Mouse (Mus musculus): ENCODE measurements at regions not wholly inside any gene's neighbourhood (a gene's known extent, or its start where the extent isn't known, plus 50 kb on each side); places are given as distances from the start of the nearest gene placed in this dataset.

- peak; percentile 95 for DNase-seq (ENCODE audit: low read depth)
- peak; percentile 99 for TF ChIP-seq CTCF (IDR thresholded peaks at IDR 0.05; ENCODE audit: borderline replicate concordance, extremely low read depth, insufficient read depth, insufficient read length)
- TF ChIP-seq POLR2A (IDR thresholded peaks at IDR 0.05; ENCODE audit: borderline replicate concordance, extremely low read depth, insufficient read depth, insufficient read length, poor library complexity, severe bottlenecking) = no peak
Observed at GRCm38 (mm10) chr12:56058463-56058862, 222.3 kb downstream of the Brms1l start.

DNA sequence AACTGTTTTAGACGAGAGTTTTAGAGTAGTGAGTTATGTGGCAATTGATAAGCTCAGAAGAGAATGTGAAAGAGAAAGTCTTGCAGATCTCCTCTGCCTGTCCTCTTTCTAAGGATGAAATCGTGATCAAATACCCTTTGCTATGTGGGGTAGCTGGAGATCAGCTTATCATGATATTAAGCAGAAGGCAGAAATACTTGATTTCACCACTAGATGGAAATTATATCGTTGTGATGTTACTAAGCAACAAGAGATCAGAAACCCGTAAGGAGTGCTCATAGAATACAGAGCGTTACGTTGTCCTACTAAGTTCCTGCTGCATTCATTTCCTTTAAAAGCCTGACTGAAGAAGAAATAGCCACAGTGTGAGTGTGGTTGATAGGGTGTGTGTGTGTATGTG is 219.3 kb downstream of the Brms1l start:
- TF ChIP-seq POLR2A (IDR thresholded peaks at IDR 0.05; ENCODE audit: borderline replicate concordance, extremely low read depth, insufficient read depth, insufficient read length, poor library complexity, severe bottlenecking) (no peak), CTCF (IDR thresholded peaks at IDR 0.05; ENCODE audit: borderline replicate concordance, extremely low read depth, insufficient read depth, insufficient read length) (no peak)
- peak; percentile 20 for DNase-seq (ENCODE audit: low read depth)

DNA sequence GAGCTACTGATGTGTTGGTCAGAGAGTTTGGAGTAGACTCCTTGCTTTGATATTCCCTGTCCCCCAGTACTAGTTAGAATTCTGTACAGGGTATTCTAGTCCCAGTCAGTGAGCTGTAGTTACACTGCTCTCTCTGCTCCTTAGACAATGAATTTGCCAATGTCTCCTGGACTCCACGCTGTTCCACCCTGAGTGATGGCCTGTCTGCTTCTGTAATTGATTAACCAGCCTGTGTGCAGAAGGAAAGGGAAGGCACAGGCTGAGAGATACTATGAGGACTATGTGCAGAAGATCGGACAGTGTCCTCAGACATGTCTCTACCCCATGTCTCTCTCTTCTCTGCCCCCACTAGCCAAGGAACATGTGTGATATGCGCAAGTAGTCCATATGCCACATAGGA is 209.9 kb downstream of the Brms1l start:
- no peak for DNase-seq (ENCODE audit: low read depth)
- no peak for TF ChIP-seq CTCF (IDR thresholded peaks at IDR 0.05; ENCODE audit: borderline replicate concordance, extremely low read depth, insufficient read depth, insufficient read length)

DNA sequence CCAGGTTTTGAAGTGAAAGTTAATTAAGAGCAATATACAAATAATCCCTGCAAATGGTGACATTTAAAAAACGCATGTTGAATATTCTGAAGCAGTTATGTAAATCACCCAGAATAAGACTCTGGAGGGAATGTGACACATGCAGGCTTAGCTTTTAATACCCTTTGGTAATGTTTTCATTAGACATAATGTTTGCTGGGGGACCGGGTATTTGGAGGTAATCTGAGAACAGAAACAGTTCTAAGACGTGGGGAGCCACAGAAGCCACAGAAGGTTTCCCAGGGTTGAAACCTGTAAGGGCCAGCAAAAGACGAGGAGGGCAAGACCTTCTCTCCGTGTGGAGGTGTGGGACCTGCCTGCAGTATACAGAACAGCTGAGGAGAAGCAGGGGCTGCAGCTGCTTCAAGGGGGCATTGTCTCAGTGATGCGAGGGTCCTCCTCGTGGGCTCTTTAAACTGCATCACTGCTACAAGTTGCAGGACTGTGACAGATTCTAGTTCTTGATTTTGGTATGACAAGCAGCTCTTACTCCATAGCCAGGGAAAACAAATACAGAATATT is 184.9 kb downstream of the Brms1l start:
- TF ChIP-seq POLR2A (IDR thresholded peaks at IDR 0.05; ENCODE audit: borderline replicate concordance, extremely low read depth, insufficient read depth, insufficient read length, poor library complexity, severe bottlenecking) (no peak), CTCF (IDR thresholded peaks at IDR 0.05; ENCODE audit: borderline replicate concordance, extremely low read depth, insufficient read depth, insufficient read length) (no peak)
- peak; percentile 60 for DNase-seq (ENCODE audit: low read depth)

GRCm38 (mm10) chr12:56020547-56020946 is 184.4 kb downstream of the Brms1l start:
- DNase-seq (ENCODE audit: low read depth) = peak; percentile 78
- TF ChIP-seq CTCF (IDR thresholded peaks at IDR 0.05; ENCODE audit: borderline replicate concordance, extremely low read depth, insufficient read depth, insufficient read length) (no peak), POLR2A (IDR thresholded peaks at IDR 0.05; ENCODE audit: borderline replicate concordance, extremely low read depth, insufficient read depth, insufficient read length, poor library complexity, severe bottlenecking) (no peak)

- no peak for DNase-seq (ENCODE audit: low read depth)
- TF ChIP-seq POLR2A (IDR thresholded peaks at IDR 0.05; ENCODE audit: borderline replicate concordance, extremely low read depth, insufficient read depth, insufficient read length, poor library complexity, severe bottlenecking) (no peak), CTCF (IDR thresholded peaks at IDR 0.05; ENCODE audit: borderline replicate concordance, extremely low read depth, insufficient read depth, insufficient read length) (no peak)
Observed at GRCm38 (mm10) chr12:56009976-56010375, 173.9 kb downstream of the Brms1l start.

DNA sequence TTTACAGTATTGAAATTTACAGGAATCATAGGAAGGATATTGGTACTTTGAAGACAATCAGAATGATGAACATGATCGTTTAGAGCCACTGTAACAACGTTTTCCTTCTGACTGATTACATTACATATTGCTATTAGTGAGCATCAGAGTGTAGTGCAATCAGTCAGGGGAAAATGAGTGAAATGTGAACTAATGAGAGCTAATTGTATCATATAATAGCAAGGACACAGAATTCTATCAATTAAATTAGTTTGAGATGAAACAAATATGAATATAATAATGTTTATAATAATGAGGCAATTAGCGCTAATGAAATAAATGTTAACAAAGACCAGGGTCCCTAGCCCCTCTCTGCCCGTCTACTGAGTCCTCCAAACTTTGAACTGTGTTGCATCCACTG is 169.7 kb downstream of the Brms1l start:
- DNase-seq (ENCODE audit: low read depth) = no peak
- TF ChIP-seq POLR2A (IDR thresholded peaks at IDR 0.05; ENCODE audit: borderline replicate concordance, extremely low read depth, insufficient read depth, insufficient read length, poor library complexity, severe bottlenecking) (no peak), CTCF (IDR thresholded peaks at IDR 0.05; ENCODE audit: borderline replicate concordance, extremely low read depth, insufficient read depth, insufficient read length) (no peak)

DNA sequence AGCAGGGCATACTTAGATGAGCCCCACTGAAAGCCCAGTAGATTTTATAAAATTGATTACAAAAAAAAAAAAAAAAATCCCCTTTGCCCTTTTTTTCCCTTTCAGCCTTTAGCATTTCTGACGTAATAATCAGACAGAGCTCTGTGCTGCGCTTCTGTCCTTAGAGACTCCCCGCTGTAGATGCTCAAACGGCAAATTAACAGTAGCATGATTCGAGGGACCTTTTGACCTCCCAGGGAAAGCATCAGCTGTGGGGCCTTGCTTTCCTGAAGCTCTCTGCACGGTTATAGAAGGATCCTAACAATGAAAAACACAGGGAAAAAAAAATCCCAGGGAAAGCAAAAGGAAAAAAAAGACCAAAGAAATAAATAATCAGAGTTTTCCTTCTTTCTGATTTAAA is 169.2 kb downstream of the Brms1l start:
- peak; percentile 70 for DNase-seq (ENCODE audit: low read depth)
- TF ChIP-seq POLR2A (IDR thresholded peaks at IDR 0.05; ENCODE audit: borderline replicate concordance, extremely low read depth, insufficient read depth, insufficient read length, poor library complexity, severe bottlenecking) (no peak), CTCF (IDR thresholded peaks at IDR 0.05; ENCODE audit: borderline replicate concordance, extremely low read depth, insufficient read depth, insufficient read length) (no peak)

GRCm38 (mm10) chr12:56004479-56004878 is 168.4 kb downstream of the Brms1l start:
- no peak for TF ChIP-seq CTCF (IDR thresholded peaks at IDR 0.05; ENCODE audit: borderline replicate concordance, extremely low read depth, insufficient read depth, insufficient read length)
- TF ChIP-seq POLR2A (IDR thresholded peaks at IDR 0.05; ENCODE audit: borderline replicate concordance, extremely low read depth, insufficient read depth, insufficient read length, poor library complexity, severe bottlenecking) = no peak
- DNase-seq (ENCODE audit: low read depth) = peak; percentile 94

GRCm38 (mm10) chr12:56003561-56003960 is 167.4 kb downstream of the Brms1l start:
- DNase-seq (ENCODE audit: low read depth) = no peak
- TF ChIP-seq POLR2A (IDR thresholded peaks at IDR 0.05; ENCODE audit: borderline replicate concordance, extremely low read depth, insufficient read depth, insufficient read length, poor library complexity, severe bottlenecking) = no peak
- TF ChIP-seq CTCF (IDR thresholded peaks at IDR 0.05; ENCODE audit: borderline replicate concordance, extremely low read depth, insufficient read depth, insufficient read length) = no peak

DNA sequence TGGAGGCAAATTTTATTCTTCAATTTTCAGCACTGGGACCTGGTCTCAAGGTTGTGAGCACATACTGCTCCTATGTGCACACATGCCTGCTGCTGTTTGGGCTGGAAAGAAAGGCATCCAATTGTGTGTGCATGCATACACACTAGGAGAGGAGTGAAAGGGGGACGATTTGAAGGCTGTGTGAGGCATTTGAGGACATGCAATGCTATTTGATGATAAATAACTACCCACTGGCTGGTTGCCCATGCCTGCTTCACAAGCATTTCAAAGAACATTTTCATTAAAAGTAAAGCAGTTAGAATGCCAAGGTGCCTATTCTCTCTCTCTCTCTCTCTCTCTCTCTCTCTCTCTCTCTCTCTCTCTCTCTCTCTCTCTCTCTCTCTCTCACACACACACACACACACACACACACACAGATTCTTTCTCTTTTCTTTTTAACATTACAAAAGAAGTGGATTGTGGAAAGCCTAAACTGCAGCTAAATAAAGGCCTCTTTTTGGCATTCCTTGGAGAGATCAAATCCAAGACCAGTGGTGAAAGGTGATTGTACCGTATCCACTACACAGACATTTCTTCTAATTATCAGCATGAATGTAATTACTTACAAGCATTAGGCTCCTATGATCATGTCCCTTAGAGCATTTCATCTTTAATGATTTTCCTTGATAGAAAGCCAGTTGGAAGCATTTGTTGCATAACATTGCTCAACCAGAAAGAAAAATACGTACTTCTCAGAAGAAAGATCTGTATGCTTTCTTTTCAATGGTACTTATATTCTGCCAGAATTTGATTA is 160.7 kb downstream of the Brms1l start:
- DNase-seq (ENCODE audit: low read depth) = peak; percentile 77
- no peak for TF ChIP-seq CTCF (IDR thresholded peaks at IDR 0.05; ENCODE audit: borderline replicate concordance, extremely low read depth, insufficient read depth, insufficient read length)
- TF ChIP-seq POLR2A (IDR thresholded peaks at IDR 0.05; ENCODE audit: borderline replicate concordance, extremely low read depth, insufficient read depth, insufficient read length, poor library complexity, severe bottlenecking) = no peak
